Mouse (Mus musculus) left cerebral cortex, adult 2 months (tissue): ENCODE results near the gene Slc15a1. TPM values are rescaled to one million over a fixed set of nuclear protein-coding genes. Genes with fewer than 3 reads are reported as not detected.

Source experiments
- DNase-seq, 2 experiments: peaks; one replicate each; pipeline ENCODE4 v3.0.0; 2021 to 2022; ENCODE audit warnings: low spot score in 2 of 2, mixed read lengths in 1 of 2; ENCODE audit errors: extremely low spot score in 1 of 2
- H3K27ac ChIP-seq: fragments of 200-600 bp; 2 replicates; pipeline ENCODE4 v1.8.1; 2022
- H3K4me3 ChIP-seq: fragments of 200-600 bp; 2 replicates; pipeline ENCODE4 v1.8.1; 2022
- CTCF ChIP-seq: fragments of 200-600 bp; IDR thresholded peaks from 2 replicates; pipeline ENCODE4 v1.8.1; 2022; ENCODE audit warnings: antibody characterized with exemption, mild to moderate bottlenecking, moderate library complexity
- intact Hi-C: fragments of 180-260 bp; cut with DNase I; formaldehyde crosslinking; loops from one replicate; pipeline ENCODE4 v1.15.1; 2025
- total RNA-seq, 2 experiments: library from RNA; stranded (reverse); gene quantifications; 2 replicates each; pipeline ENCODE4 v1.2.3; 2021

The Slc15a1 gene
- total RNA-seq, 2 experiments from 2014 or later: not detected

DNA sequence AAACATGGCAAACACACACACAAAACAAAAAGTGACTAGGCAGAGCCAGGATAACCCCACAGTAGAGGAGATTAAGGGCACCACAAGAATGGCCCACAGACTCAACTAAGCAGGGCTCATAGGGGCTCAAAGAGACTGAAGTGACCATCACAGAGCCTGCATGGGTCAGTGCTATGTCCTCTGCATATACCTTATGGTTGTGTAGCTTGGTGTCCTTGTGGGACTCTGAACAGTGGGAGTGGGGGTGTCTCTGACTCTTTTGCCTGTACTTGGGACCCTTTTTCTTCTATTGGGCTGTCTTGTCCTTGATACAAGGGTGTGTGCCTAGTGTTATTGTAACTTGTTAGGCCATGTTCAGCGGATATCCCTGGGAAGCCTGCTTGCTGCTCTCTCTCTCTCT is 46.5 kb downstream of the Slc15a1 start:
- Histone ChIP-seq H3K27ac (no peak overlapping the region), H3K4me3 (no peak overlapping the region)
- no peak for DNase-seq
- intact Hi-C loops: no loop called here
- no peak for TF ChIP-seq CTCF

- intact Hi-C loops: no loop called here
- Histone ChIP-seq H3K4me3 (no peak overlapping the region), H3K27ac (no peak overlapping the region)
- no peak for DNase-seq
- no peak for TF ChIP-seq CTCF
Measured at GRCm38 (mm10) chr14:121457536-121457935, 47.5 kb downstream of the Slc15a1 start.

- Histone ChIP-seq H3K27ac (no peak overlapping the region), H3K4me3 (no peak overlapping the region)
- TF ChIP-seq CTCF: no peak
- intact Hi-C loops: no loop called here
- DNase-seq: no peak
Measured at GRCm38 (mm10) chr14:121456416-121457285, 48.4 kb downstream of the Slc15a1 start.

DNA sequence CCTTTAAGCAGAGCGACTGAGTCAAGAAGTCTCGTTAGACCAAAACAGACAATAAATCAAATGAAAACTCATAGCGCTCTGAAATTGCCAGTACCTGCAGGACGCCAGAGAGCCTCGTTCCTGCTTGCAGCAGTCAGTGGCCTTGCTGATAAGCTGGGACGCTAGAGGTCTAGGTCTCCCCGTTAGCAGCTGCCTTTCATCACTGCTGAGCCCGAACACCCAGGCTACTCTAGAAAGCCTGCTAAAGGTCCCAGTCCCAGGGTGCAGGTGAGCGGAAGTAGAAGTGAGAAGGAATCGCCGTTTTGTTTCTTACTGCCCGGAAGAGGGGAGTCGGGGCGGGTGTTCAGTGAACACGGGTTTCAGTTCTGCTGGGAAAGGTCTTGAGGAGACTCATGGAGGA is 49.1 kb downstream of the Slc15a1 start:
- DNase-seq: no peak
- no peak for TF ChIP-seq CTCF
- Histone ChIP-seq H3K4me3 (no peak overlapping the region), H3K27ac (no peak overlapping the region)
- intact Hi-C loops: loop anchor here (1.0 kb wide), 1 partner anchor 177 kb away; no protein-coding TSS in a partner anchor

DNA sequence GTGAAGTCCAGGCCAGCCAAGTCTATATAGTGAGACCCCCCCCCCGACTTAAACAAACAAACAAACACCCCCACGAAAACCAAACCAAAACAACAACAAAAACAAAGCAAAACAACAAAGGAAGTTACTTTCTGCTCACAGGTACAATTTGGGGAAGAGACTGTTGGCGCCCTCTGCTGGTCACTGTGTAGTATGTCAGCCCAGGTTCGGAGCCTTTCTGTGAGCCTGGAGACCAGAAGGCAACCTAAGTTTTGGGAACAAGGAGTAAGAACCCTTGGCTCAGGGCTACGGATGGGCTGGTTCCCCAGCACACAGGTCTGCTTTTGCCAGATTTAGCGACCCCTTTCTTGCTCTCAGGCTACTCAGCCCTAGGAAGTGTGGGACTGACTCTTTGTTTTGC is 49.5 kb downstream of the Slc15a1 start:
- H3K4me3 ChIP-seq: no peak overlapping the region
- TF ChIP-seq CTCF: peak; percentile 88
- DNase-seq: peak; percentile 51 to 72
- no peak overlapping the region for H3K27ac ChIP-seq
- intact Hi-C loops: loop anchor here (1.0 kb wide), 1 partner anchor 176 kb away; no protein-coding TSS in a partner anchor

DNA sequence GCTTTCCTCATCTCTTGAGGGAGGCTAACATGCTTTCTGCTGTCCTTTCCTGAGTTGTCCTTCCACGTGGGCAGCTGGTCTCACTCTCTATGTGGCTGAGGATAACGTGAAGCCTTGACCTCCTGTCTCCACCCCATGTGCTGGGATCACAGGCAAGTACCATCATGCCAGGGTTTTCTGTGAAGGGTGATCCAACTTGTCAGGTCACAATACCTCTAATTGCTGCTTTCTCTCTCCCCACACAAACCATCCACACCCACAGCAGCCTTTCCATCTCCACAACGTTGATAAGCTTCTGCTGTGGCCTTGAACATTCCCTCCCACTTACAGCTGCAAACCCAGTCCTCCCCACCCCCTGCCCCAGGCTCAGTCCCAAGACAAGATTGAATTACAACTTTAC is 51.9 kb downstream of the Slc15a1 start:
- intact Hi-C loops: loop anchor here (5.0 kb wide), 1 partner anchor 621 kb away; no protein-coding TSS in a partner anchor
- TF ChIP-seq CTCF: no peak
- no peak for DNase-seq
- Histone ChIP-seq H3K4me3 (no peak overlapping the region), H3K27ac (no peak overlapping the region)

DNA sequence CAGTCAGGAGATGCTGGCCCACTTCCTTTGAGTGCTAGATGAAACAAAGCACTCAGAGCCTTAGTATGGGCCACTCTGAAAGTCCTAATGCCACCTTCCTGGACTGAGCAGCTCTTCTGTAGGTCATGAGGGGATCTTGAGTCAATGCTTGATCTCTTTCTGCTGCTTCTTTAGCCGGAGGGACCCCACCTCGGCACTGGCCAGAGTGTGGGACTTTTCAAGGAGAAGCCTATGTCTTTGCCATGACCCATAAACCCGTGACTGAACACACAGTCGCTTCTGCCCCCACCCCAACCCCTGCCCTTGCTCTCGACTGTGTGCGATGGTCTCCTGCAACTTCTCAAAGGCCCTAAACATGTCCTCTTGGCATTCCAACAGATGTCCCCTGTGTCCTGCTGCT is 52.8 kb downstream of the Slc15a1 start:
- Histone ChIP-seq H3K27ac (no peak overlapping the region), H3K4me3 (no peak overlapping the region)
- DNase-seq: no peak
- TF ChIP-seq CTCF: no peak
- intact Hi-C loops: loop anchor here (5.0 kb wide), 1 partner anchor 620 kb away; no protein-coding TSS in a partner anchor

GRCm38 (mm10) chr14:121451424-121452029 is 53.5 kb downstream of the Slc15a1 start:
- intact Hi-C loops: loop anchor here (1.0 to 5.0 kb wide), 2 partner anchors 172 to 619 kb away; no protein-coding TSS in a partner anchor
- Histone ChIP-seq H3K27ac (no peak overlapping the region), H3K4me3 (no peak overlapping the region)
- TF ChIP-seq CTCF: no peak
- no peak for DNase-seq

DNA sequence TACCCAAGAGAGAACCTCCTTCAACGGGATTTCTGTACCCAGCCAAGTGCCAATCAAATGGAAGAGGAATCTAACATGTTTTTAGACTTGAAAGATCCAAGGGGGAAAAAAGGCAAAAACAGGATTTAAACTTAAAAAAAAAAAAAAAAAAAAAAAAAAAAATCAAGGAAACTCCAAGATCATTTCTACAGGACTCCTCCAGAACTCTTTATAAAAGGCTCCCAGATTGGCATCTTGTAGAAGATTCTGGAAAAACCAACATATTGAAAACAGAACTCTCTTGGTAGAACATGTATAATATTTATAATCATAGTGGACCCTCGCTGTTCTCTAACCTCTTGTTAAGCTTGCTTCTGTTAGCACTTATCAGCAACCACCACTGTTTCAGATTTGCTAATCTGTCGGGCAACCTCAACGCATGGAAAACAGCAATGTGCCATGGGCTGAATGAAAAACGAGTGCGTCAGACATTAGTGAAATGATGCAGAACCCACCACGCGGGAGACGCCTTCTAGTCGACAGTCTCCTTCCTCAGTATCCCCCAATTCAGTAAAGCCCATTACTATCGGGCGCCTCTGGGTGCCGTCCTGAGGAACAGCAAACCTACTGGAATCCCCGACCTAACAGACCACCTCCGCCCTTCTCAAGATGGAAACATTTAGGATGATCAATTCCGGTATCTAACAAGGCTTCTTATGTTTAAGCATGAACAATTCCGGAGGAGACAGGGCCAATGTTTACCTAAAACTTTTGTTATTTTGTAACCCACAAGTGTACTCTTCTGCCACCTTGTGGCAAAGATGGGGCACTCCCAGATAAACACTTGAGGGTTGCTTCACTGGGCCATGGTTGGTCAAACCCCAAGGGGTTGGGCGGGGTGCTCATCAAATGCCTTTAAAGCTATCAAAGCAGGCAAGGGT is 54.3 kb downstream of the Slc15a1 start:
- H3K27ac ChIP-seq: no peak overlapping the region
- peak; percentile 90 for TF ChIP-seq CTCF
- DNase-seq: peak; percentile 36 to 46
- H3K4me3 ChIP-seq: peak overlapping the region; percentile 7; the same call in 1 of the 2 replicates
- intact Hi-C loops: loop anchor here (1.0 to 5.0 kb wide), 2 partner anchors 171 to 618 kb away; no protein-coding TSS in a partner anchor

- TF ChIP-seq CTCF: no peak
- no peak overlapping the region for H3K4me3 ChIP-seq
- no peak overlapping the region for H3K27ac ChIP-seq
- intact Hi-C loops: no loop called here
- DNase-seq: no peak
Measured at GRCm38 (mm10) chr14:121446951-121447350, 58.1 kb downstream of the Slc15a1 start.

DNA sequence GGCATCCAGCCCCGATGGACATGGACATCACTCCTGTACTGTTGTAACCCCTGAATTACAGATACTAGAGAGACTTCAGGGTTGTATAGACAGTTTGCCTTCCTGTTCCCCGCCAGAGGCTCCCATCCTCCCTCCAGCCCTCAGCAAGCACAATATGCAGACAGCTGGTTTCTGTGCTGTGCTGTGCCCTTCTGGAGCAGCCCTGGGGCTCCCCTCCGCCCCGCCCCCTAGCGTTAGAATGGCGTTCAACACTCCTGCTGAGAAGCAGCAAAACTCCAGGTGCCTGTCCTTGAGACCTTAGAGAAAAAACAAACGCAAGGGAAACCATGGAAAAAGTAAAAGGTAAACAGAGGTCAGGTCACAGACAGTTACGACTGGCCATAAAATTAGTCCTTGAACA is 59.9 kb downstream of the Slc15a1 start:
- peak; percentile 17 to 44 for DNase-seq
- Histone ChIP-seq H3K4me3 (no peak overlapping the region), H3K27ac (no peak overlapping the region)
- peak; percentile 70 for TF ChIP-seq CTCF
- intact Hi-C loops: no loop called here

DNA sequence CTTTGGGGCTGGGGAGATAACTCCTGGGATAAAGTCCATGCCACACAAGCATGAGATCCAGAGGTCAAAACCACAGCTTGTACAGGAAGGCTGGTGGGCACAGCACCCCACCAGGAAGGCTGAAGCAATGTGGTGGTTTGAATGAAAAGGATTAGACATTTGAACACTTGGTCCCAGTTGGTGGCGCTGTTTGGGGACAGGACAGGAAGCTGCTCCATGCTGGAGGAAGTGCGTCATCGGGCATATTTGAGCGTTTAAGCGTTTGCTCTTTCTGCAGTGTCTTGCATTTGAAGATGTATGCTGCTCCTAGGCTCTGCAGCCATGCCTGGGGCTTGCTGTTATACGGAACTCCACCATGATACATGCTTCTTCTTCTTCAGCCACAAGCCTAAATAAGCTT is 64.2 kb downstream of the Slc15a1 start:
- DNase-seq: no peak
- no peak overlapping the region for H3K27ac ChIP-seq
- no peak overlapping the region for H3K4me3 ChIP-seq
- intact Hi-C loops: no loop called here
- no peak for TF ChIP-seq CTCF
